Comparison of ENCODE assay signal across 22 mouse cellular contexts in genomic region chr10:111155065-111155464, GRCm38 (mm10).
"Had no signal": no experiment of that assay in that cellular context is flagged by ENCODE, and none has a peak within 500 bp of the region (broad histone marks: within the 10 kb centered on the region; RNA-seq: fewer than 3 reads in every experiment).

No protein-coding gene starts in this region.

- H3K4me3 ChIP-seq: layer of hippocampus, adult 2 months; limb, embryonic 10.5 days; limb, embryonic 13.5 days; midbrain, embryonic 12.5 days; midbrain, embryonic 15.5 days; neural tube, embryonic 12.5 days; neural tube, embryonic 15.5 days; stomach, embryonic 15.5 days had no signal

- H3K9me3 ChIP-seq: limb, embryonic 10.5 days; limb, embryonic 13.5 days; midbrain, embryonic 12.5 days; midbrain, embryonic 15.5 days; neural tube, embryonic 12.5 days; neural tube, embryonic 15.5 days; stomach, embryonic 15.5 days had no signal

- H3K27me3 ChIP-seq: limb, embryonic 13.5 days; midbrain, embryonic 12.5 days; midbrain, embryonic 15.5 days; neural tube, embryonic 12.5 days; neural tube, embryonic 15.5 days; stomach, embryonic 15.5 days had no signal

- DNase-seq: kidney, postnatal 25 days; layer of hippocampus, adult 9-11 months; liver, postnatal 0 days; lung, embryonic 14.5 days; right cerebral cortex, adult 18-20 months; right cerebral cortex, postnatal 25 days; spleen, adult 18-20 months; thymus, adult 2 months; thymus, postnatal 14 days; thymus, postnatal 4 days had no signal

- H3K9ac ChIP-seq: limb, embryonic 13.5 days; liver, embryonic 14.5 days; liver, postnatal 0 days; lung, embryonic 14.5 days; midbrain, embryonic 12.5 days; midbrain, embryonic 15.5 days; neural tube, embryonic 12.5 days; neural tube, embryonic 15.5 days; stomach, embryonic 15.5 days had no signal

- H3K4me2 ChIP-seq: limb, embryonic 13.5 days; lung, embryonic 14.5 days; midbrain, embryonic 12.5 days; midbrain, embryonic 15.5 days; neural tube, embryonic 12.5 days; neural tube, embryonic 15.5 days; stomach, embryonic 15.5 days had no signal

- H3K36me3 ChIP-seq: limb, embryonic 10.5 days; limb, embryonic 13.5 days; midbrain, embryonic 12.5 days; midbrain, embryonic 15.5 days; neural tube, embryonic 12.5 days; neural tube, embryonic 15.5 days; stomach, embryonic 15.5 days had no signal

- H3K4me1 ChIP-seq: limb, embryonic 13.5 days; midbrain, embryonic 12.5 days; midbrain, embryonic 15.5 days; neural tube, embryonic 12.5 days; neural tube, embryonic 15.5 days; stomach, embryonic 15.5 days had no signal

- ATAC-seq: liver, postnatal 0 days; lung, postnatal 0 days; midbrain, embryonic 15.5 days had no signal

- H3K27ac ChIP-seq: kidney, postnatal 0 days; layer of hippocampus, adult 2 months; limb, embryonic 10.5 days; limb, embryonic 13.5 days; liver, embryonic 14.5 days; macrophage; midbrain, embryonic 12.5 days; midbrain, embryonic 15.5 days; neural tube, embryonic 12.5 days; neural tube, embryonic 15.5 days; stomach, embryonic 15.5 days had no signal
